Mouse (Mus musculus): Measurements from ENCODE around the gene Zfp740. TPM values are rescaled to one million over a fixed set of nuclear protein-coding genes. Genes with fewer than 3 reads are reported as not detected.

Zfp740 gene
- total and polyA plus RNA-seq, 3 experiments: 32.1 to 46.1 (median 37.4) TPM

DNA sequence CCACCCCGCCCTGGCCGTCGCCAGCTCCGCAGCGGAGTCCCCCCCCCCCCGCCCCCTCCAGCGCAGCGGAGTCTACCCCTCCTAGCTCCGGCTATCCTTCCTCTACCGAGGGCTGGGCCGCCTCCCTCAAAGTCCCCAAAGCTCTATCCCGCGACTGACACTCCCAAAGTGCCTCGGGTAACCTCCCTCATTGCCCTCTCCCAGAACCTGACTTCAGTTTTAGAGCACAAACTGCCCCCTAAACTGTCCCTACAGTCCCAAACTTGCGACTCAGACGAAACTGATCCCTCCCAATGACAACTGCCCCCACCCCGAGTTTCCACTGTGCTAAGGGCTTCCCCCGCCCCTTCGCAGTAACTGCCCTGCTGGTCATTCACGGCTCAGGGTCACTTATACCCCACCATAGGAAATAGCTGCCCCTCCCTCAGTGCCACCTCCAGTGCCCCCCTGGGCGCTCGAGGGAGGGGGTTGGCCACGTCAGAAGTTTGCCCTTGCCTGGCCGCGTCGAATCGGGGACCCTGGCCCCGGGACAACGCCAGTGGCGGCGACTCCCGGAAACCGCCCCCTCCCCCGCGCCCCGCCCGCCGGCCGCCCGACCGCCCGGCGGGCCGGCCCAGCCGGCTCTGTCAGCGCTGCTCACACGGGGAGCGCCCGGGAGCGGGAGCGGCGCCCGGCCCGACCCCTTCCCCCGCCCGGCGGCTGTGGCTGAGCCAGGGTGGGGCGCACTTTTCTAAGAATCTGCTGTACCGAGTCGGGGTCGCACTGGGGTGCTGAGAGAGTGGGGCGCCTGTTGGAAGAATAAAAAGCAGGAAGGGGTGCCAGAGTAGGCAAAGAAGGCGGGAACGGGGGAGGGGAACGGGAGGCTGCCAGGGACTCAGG is 44.4 kb downstream of the Zfp740 start:
- peaks cover 5 to 27% of the 10 kb centered on the region in 2 experiments; a peak in 2 of 4 replicates for H3K4me1 ChIP-seq (ENCODE audit: control insufficient read depth in 1 of 2, insufficient read depth in 2 of 2)
- dilution Hi-C loops (cut with MboI; ENCODE audit: extremely low pct_ligation_motif_present, extremely low pct_unique_long_range_greater_than_20kb, low sequenced_read_pairs): no loop called here
- H3K4me2 ChIP-seq (ENCODE audit: insufficient read depth, low read depth, poor library complexity, severe bottlenecking): peak overlapping the region; percentile 24
- H3K27ac ChIP-seq (ENCODE audit: insufficient read depth, low read depth): no peak overlapping the region; the same call in 1 of the 2 replicates
- H3K36me3 ChIP-seq (replicated peaks in 1 of 2; ENCODE audit: control insufficient read depth in 1 of 2, insufficient read depth in 1 of 2, low read length in 1 of 2): no peaks in the 10 kb centered on the region
- no peak for DNase-seq (ENCODE audit: extremely low read depth)
- in situ Hi-C loops (cut with MboI; ENCODE audit: low pct_ligation_motif_present, low pct_unique_long_range_greater_than_20kb, low sequenced_read_pairs): no loop called here
- TF ChIP-seq TCF12 (IDR thresholded peaks at IDR 0.05; ENCODE audit: low read depth, low read length) (no peak), JUN (IDR thresholded peaks at IDR 0.05; ENCODE audit: insufficient read depth, low read depth, low read length) (no peak), KAT2A (IDR thresholded peaks at IDR 0.05; ENCODE audit: insufficient replicate concordance, low read length) (no peak), MAZ (IDR thresholded peaks at IDR 0.05; ENCODE audit: low read depth, low read length) (peak; percentile 27), ELF1 (IDR thresholded peaks at IDR 0.05; ENCODE audit: low read depth, low read length) (no peak; the same call in 1 of the 2 replicates), RCOR1 (conservative IDR thresholded peaks at IDR 0.05; ENCODE audit: low read depth, low read length) (no peak), MAFK (IDR thresholded peaks at IDR 0.05; ENCODE audit: insufficient replicate concordance, low read length) (no peak), ZKSCAN1 (IDR thresholded peaks at IDR 0.05; ENCODE audit: borderline replicate concordance, low read depth, low read length) (no peak), ZC3H11A (IDR thresholded peaks at IDR 0.05; ENCODE audit: low read depth, low read length) (no peak), PAX5 (IDR thresholded peaks at IDR 0.05; ENCODE audit: low read length) (no peak), CTCF (conservative IDR thresholded peaks at IDR 0.05 in 1 of 2, IDR thresholded peaks at IDR 0.05 in 1 of 2; ENCODE audit: low read depth in 2 of 2, low read length in 2 of 2) (no peak), MXI1 (IDR thresholded peaks at IDR 0.05; ENCODE audit: low read depth, low read length) (0 out of 2 replicates have a peak, but pooled peaks have one; percentile 5), RAD21 (IDR thresholded peaks at IDR 0.05; ENCODE audit: low read depth, low read length) (no peak), USF1 (IDR thresholded peaks at IDR 0.05; ENCODE audit: low read depth, low read length) (no peak), SIN3A (IDR thresholded peaks at IDR 0.05; ENCODE audit: low read length) (peak; percentile 34; the same call in 1 of the 2 replicates), E2F4 (IDR thresholded peaks at IDR 0.05; ENCODE audit: insufficient replicate concordance, low read depth, low read length) (no peak), GABPA (IDR thresholded peaks at IDR 0.05; ENCODE audit: insufficient replicate concordance, low read depth, low read length) (no peak), EP300 (IDR thresholded peaks at IDR 0.05; ENCODE audit: low read length) (no peak), CHD2 (IDR thresholded peaks at IDR 0.05; ENCODE audit: low read length) (peak; percentile 19), ETS1 (conservative IDR thresholded peaks at IDR 0.05; ENCODE audit: low read depth, low read length) (no peak), MYC (IDR thresholded peaks at IDR 0.05; ENCODE audit: low read depth, low read length) (no peak), UBTF (IDR thresholded peaks at IDR 0.05; ENCODE audit: low read depth, low read length) (no peak), JUND (conservative IDR thresholded peaks at IDR 0.05; ENCODE audit: low read depth, low read length) (no peak), MEF2A (IDR thresholded peaks at IDR 0.05; ENCODE audit: borderline replicate concordance, low read depth, low read length) (no peak), MAX (IDR thresholded peaks at IDR 0.05; ENCODE audit: low read length) (no peak), POLR2A (IDR thresholded peaks at IDR 0.05; ENCODE audit: low read depth, low read length) (no peak), POLR2AphosphoS2 (IDR thresholded peaks at IDR 0.05; ENCODE audit: low read depth, low read length) (no peak), BHLHE40 (IDR thresholded peaks at IDR 0.05; ENCODE audit: low read depth, low read length) (no peak)
- H3K9me3 ChIP-seq (replicated peaks; ENCODE audit: low read length): no peaks in the 10 kb centered on the region
- no peaks in the 10 kb centered on the region for H3K79me2 ChIP-seq (replicated peaks; ENCODE audit: control insufficient read depth, extremely low read depth, insufficient read depth, poor library complexity, severe bottlenecking)
- peak overlapping the region; percentile 53 to 61 (median 55) for H3K4me3 ChIP-seq (replicated peaks in 1 of 3; ENCODE audit: low read depth in 2 of 3, low read length in 2 of 3, poor library complexity in 1 of 3)
- peaks cover 77% of the 10 kb centered on the region for H3K27me3 ChIP-seq (replicated peaks)
- peak overlapping the region; percentile 57 for H3K9ac ChIP-seq (ENCODE audit: insufficient read depth, low read depth)

Measured in CH12.LX (cell line).